Mouse (Mus musculus) forebrain, embryonic 15.5 days (tissue): ENCODE results near the gene Gpam. TPM values are rescaled to one million over a fixed set of nuclear protein-coding genes. Genes with fewer than 3 reads are reported as not detected.

Source experiments
- ATAC-seq: fragments of 200-750 bp; cut with Nextera tagmentation; replicated peaks from 2 replicates; pipeline ENCODE4 v1.8.0; 2017; ENCODE audit warnings: mild to moderate bottlenecking, moderate TSS enrichment, moderate library complexity
- H3K27ac ChIP-seq: fragments of 300-500 bp; sonication (generic); replicated peaks from 2 replicates; pipeline ENCODE4 v1.5.1; 2015; ENCODE audit warnings: mild to moderate bottlenecking, inconsistent platforms
- H3K27me3 ChIP-seq: fragments of 300-500 bp; sonication (generic); 2 replicates; pipeline ENCODE4 v1.6.1; 2015; ENCODE audit warnings: inconsistent platforms
- H3K36me3 ChIP-seq: fragments of 300-500 bp; sonication (generic); 2 replicates; pipeline ENCODE4 v1.6.1; 2015; ENCODE audit warnings: mild to moderate bottlenecking, inconsistent platforms
- H3K4me1 ChIP-seq: fragments of 300-500 bp; sonication (generic); 2 replicates; pipeline ENCODE4 v1.6.1; 2015; ENCODE audit warnings: inconsistent platforms
- H3K4me2 ChIP-seq: fragments of 300-500 bp; sonication (generic); replicated peaks from 2 replicates; pipeline ENCODE4 v1.6.1; 2015; ENCODE audit warnings: mild to moderate bottlenecking, inconsistent platforms
- H3K4me3 ChIP-seq: fragments of 300-500 bp; sonication (generic); 2 replicates; pipeline ENCODE4 v1.5.1; 2015; ENCODE audit warnings: mild to moderate bottlenecking, inconsistent platforms
- H3K9ac ChIP-seq: fragments of 300-500 bp; sonication (generic); replicated peaks from 2 replicates; pipeline ENCODE4 v1.6.1; 2015; ENCODE audit warnings: mild to moderate bottlenecking, inconsistent platforms
- H3K9me3 ChIP-seq: fragments of 300-500 bp; sonication (generic); 2 replicates; pipeline ENCODE4 v1.6.1; 2016; ENCODE audit warnings: inconsistent platforms
- WGBS: fragments of 180-500 bp; shearing (Covaris S2); methylation state at CpG from one replicate; pipeline ENCODE4 v1.1.7; 2015; ENCODE audit warnings: mixed read lengths; 5-methylcytosine and 5-hydroxymethylcytosine counted together
- polyA plus RNA-seq: library from polyadenylated mRNA; unstranded; fragments of >200 nt; fragmentation: Nextera tagmentation; extraction: Ambion mirVana; gene quantifications from 2 replicates; pipeline ENCODE4 v1.2.1, GENCODE M21; 2015

Gene Gpam
- polyA plus RNA-seq, 1 experiment from 2014 or later: 22.1 TPM

DNA sequence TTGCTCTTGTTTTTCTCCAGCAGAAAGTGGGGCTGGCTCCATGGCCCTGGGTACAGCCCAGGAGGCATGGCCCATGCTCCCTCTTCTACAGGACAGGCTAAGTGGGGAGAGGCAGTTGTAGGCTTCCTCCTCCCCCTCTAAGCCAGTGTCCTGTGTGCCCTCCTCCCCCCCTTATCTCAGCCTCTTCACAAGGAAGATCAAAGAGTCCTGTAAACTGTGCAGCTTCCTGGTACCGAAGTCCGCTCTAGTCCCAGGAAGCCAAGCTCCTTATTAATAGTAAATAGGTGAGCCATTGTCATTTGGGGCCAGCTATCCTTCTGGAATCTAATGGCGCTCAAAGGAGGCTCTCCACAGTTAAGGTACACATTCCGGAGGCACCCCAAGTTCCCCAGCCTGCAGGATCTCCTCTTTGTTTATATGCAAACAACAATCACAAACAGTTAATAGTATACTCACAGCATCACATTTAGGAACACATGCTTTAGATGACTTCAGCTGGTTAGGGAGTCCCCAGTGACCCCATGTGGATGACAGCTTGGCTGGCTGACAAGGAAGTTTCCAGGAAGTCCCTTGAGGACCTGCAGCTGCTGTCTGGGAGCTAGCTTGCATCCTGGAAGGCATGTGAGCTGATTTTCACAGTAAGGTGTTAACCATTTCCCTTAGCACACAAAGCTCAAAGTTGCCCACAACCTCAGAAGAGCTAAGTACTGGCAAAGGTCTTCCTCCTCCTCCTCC lies 9.8 kb upstream of the Gpam start:
- no peaks in the 10 kb centered on the region for H3K9me3 ChIP-seq
- ATAC-seq: no peak
- no peak overlapping the region for H3K4me2 ChIP-seq
- H3K4me3 ChIP-seq: no peak overlapping the region
- H3K27me3 ChIP-seq: no peaks in the 10 kb centered on the region
- H3K9ac ChIP-seq: no peak overlapping the region
- no peaks in the 10 kb centered on the region for H3K4me1 ChIP-seq
- 73% methylated on average over 4 of the region's 4 CpGs for WGBS
- H3K36me3 ChIP-seq: no peaks in the 10 kb centered on the region
- H3K27ac ChIP-seq: no peak overlapping the region

DNA sequence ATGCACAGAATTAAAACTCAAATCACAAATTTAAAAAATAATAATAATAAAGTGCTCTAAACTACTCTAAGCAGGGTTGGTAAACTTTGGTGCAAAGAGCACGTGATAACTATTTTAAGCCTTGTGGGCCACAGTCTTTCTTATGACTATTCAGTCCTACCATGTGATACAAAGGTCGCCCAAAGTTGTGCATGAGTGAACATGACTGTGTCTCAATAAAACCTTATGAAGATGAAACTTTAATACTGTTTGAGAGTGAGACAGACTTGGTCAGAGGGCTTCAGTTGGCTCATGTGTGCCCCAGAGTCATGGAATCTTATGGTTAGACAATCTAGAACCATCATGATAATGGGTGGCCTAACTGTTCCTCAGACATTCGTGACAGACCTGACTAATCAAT lies 8.9 kb upstream of the Gpam start:
- WGBS: 85% methylated on average over 3 of the region's 3 CpGs
- H3K9ac ChIP-seq: no peak overlapping the region
- ATAC-seq: no peak
- no peak overlapping the region for H3K4me2 ChIP-seq
- no peaks in the 10 kb centered on the region for H3K27me3 ChIP-seq
- no peaks in the 10 kb centered on the region for H3K9me3 ChIP-seq
- no peaks in the 10 kb centered on the region for H3K36me3 ChIP-seq
- H3K4me3 ChIP-seq: no peak overlapping the region
- H3K27ac ChIP-seq: no peak overlapping the region
- H3K4me1 ChIP-seq: no peaks in the 10 kb centered on the region

DNA sequence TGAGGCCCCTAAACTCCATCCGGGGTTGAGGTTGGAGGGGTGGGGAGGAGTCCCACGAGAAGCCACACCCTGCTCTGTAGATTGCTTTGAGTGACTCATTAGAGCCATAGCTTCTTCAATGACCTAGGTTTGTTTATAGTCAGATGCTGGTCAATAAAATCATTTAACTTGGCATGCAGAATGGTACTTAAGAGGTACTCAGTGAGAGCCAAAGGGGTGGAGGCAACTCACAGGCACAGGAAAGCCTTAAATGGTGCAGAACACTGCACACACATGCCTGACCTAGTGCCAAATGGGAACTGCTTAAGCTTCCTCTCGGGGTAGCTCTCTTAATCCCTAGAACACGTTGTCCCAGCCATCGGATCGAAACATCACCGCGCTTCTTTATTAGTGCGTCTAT lies 7.5 kb upstream of the Gpam start:
- no peaks in the 10 kb centered on the region for H3K27me3 ChIP-seq
- H3K4me1 ChIP-seq: no peaks in the 10 kb centered on the region
- ATAC-seq: no peak
- no peaks in the 10 kb centered on the region for H3K36me3 ChIP-seq
- H3K27ac ChIP-seq: no peak overlapping the region
- H3K9me3 ChIP-seq: no peaks in the 10 kb centered on the region
- H3K9ac ChIP-seq: no peak overlapping the region
- no peak overlapping the region for H3K4me3 ChIP-seq
- H3K4me2 ChIP-seq: no peak overlapping the region
- WGBS: 82% methylated on average over 9 of the region's 9 CpGs

DNA sequence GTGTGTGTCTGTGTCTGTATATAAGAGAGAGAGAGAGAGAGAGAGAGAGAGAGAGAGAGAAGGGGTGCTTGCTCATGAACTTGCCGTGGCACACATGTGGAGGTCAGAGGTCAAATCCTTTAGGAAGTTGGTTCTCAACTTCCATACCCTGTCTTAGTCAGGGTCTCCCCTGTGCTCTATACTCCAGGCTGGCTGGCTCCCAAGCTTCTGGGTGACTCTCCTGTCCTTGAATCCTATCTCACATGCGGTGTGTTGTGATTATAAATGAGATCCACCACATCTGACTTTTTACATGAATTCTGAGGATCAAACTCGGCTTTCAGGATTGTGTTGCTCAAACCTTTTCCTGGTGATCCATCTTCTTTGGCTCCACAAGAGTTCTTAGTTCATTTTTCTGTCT lies 5.4 kb upstream of the Gpam start:
- Histone ChIP-seq H3K9ac (no peak overlapping the region), H3K4me1 (no peaks in the 10 kb centered on the region), H3K27me3 (no peaks in the 10 kb centered on the region), H3K9me3 (no peaks in the 10 kb centered on the region), H3K4me3 (no peak overlapping the region), H3K27ac (no peak overlapping the region), H3K36me3 (no peaks in the 10 kb centered on the region), H3K4me2 (no peak overlapping the region)
- WGBS: 81% methylated on average over 3 of the region's 3 CpGs
- no peak for ATAC-seq

DNA sequence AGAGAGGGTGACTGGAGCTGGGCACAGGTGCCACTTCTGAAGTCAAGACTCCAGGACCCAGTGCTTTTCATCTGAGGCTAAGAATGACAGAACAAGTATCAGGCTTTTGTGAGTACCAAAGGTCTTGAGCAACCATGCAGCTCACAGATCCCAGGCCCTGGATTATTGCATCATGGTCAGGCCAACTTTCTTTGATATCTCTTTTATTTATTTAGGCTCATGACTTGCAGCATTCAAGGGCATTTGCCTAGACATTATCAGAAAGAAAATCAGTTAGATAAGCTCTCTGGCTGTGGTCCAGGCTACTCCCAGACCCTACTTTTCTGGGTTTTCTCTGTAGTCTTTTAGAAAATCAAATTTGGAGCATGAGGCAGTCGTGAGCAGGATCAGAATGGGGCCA lies 4.7 kb upstream of the Gpam start:
- Histone ChIP-seq H3K4me1 (no peaks in the 10 kb centered on the region), H3K4me3 (no peak overlapping the region), H3K4me2 (no peak overlapping the region), H3K9ac (no peak overlapping the region), H3K27me3 (no peaks in the 10 kb centered on the region), H3K27ac (no peak overlapping the region), H3K9me3 (no peaks in the 10 kb centered on the region), H3K36me3 (no peaks in the 10 kb centered on the region)
- ATAC-seq: no peak
- 46% methylated on average over 1 of the region's 1 CpGs for WGBS

DNA sequence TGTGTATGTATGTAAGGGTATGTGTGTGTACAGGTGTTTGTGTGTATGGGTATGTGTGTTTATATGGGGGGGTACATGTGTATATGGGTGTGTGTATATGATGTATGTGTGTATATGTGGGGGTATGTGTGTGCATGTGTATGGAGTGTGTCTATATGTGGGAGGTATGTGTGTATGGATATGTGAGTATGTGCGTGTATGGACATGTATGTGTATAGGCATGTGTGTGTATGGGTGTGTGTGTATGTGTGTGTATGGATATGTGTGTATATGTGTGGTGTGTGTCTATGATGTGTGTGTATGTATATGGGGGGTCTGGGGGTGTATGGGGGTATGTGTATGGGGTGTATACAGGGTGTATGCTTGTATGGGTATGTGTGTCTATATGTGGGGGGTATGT lies 1.4 kb upstream of the Gpam start:
- Histone ChIP-seq H3K4me2 (no peak overlapping the region), H3K9ac (no peak overlapping the region), H3K4me1 (no peaks in the 10 kb centered on the region), H3K36me3 (no peaks in the 10 kb centered on the region), H3K4me3 (no peak overlapping the region), H3K27ac (no peak overlapping the region), H3K9me3 (no peaks in the 10 kb centered on the region), H3K27me3 (no peaks in the 10 kb centered on the region)
- 84% methylated on average over 1 of the region's 1 CpGs for WGBS
- ATAC-seq: no peak

DNA sequence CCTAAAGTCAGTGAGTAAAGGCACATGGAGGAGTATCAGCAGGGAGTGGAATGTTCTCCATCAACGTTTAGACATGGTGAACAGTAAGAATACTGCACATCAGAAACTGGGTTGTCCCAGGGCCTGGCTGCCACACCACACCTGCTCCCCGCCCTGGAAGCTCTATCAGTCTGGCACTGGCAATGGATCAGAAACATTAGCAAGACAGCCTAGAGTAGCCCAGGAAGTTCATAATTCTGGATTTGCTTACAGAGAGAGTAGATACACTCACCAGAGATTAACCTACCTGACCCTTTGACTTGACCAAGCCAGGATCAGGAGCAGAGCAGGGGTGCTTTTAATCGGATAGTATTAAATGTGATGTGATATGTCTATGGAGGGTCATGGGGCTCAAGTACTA lies 1.6 kb downstream of the Gpam start:
- WGBS: 92% methylated on average over 3 of the region's 3 CpGs
- H3K4me2 ChIP-seq: no peak overlapping the region
- no peak overlapping the region for H3K9ac ChIP-seq
- H3K4me3 ChIP-seq: no peak overlapping the region
- H3K9me3 ChIP-seq: no peaks in the 10 kb centered on the region
- H3K36me3 ChIP-seq: no peaks in the 10 kb centered on the region
- H3K4me1 ChIP-seq: peaks cover 10% of the 10 kb centered on the region; the same call in 1 of the 2 replicates
- ATAC-seq: no peak
- no peaks in the 10 kb centered on the region for H3K27me3 ChIP-seq
- no peak overlapping the region for H3K27ac ChIP-seq

DNA sequence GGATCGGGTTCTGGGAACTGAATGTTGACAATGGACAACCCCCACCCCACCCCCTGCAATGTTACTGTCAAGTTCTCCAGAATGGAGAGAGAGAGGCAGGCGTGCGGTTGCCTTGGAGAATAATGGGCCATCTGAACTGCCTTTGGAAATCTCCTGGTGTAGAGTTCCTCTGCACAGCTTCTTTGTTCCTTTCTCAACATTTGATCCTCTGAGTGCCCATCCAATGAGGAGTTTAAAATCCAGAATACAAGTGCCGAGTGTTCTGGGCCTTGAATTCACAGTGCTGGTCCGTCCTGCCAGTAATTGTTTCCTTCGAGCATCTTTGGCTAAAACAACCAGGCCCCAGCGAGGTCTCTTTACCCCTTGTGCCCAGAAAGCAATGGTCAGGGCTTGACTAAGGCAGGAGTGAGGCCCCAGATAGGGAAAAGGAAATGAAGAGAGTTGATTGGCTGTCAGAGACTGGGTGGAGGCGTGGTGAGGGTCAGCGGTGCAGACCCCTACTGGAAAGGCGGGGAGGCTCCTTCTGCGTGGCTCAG lies 4.0 kb downstream of the Gpam start:
- no peak overlapping the region for H3K27ac ChIP-seq
- no peak overlapping the region for H3K9ac ChIP-seq
- 22% methylated on average over 11 of the region's 11 CpGs for WGBS

DNA sequence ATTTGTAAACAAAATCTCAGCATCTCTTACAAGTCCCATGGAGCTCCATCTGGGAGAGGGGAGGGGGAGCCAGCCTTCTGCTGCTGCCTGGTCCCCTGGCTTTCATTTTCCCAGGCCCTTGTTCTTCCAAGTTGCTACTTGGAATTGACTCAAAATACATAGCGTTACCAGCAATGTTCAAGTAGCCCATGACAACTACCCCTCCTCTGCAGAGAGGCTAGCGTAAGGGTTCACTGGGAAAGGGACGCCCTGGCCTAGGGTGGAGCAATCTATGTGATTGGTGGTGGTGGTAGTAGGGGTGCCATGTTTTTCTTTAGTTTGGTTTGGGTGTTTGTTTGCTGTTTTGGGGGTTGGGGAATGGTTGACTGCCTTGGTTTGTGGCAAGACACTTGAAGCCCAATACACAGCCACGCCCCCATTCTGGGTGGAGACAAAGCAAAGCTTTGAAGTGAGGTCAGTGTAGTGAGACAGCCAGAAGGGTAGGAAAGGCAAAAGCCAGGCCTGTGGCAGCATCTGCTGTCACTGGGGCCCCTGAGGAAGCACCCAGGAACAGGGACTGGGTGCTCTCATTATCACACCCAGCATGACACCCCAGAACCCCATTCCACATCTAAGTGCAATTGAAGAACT lies 4.6 kb downstream of the Gpam start:
- no peak overlapping the region for H3K27ac ChIP-seq
- WGBS: 76% methylated on average over 4 of the region's 4 CpGs
- H3K36me3 ChIP-seq: no peaks in the 10 kb centered on the region
- H3K9ac ChIP-seq: no peak overlapping the region
- peaks cover 12% of the 10 kb centered on the region; the same call in 1 of the 2 replicates for H3K4me1 ChIP-seq
- no peak overlapping the region for H3K4me2 ChIP-seq
- H3K4me3 ChIP-seq: no peak overlapping the region
- H3K9me3 ChIP-seq: no peaks in the 10 kb centered on the region
- peak; percentile 32; the same call in 1 of the 2 replicates for ATAC-seq
- H3K27me3 ChIP-seq: no peaks in the 10 kb centered on the region

More for the DNA sequence above, 4.0 kb downstream of the Gpam start:
- peaks cover 12% of the 10 kb centered on the region; the same call in 1 of the 2 replicates for H3K4me1 ChIP-seq
- H3K4me3 ChIP-seq: no peak overlapping the region
- no peak for ATAC-seq
- H3K27me3 ChIP-seq: no peaks in the 10 kb centered on the region
- no peaks in the 10 kb centered on the region for H3K36me3 ChIP-seq
- H3K4me2 ChIP-seq: no peak overlapping the region
- no peaks in the 10 kb centered on the region for H3K9me3 ChIP-seq

DNA sequence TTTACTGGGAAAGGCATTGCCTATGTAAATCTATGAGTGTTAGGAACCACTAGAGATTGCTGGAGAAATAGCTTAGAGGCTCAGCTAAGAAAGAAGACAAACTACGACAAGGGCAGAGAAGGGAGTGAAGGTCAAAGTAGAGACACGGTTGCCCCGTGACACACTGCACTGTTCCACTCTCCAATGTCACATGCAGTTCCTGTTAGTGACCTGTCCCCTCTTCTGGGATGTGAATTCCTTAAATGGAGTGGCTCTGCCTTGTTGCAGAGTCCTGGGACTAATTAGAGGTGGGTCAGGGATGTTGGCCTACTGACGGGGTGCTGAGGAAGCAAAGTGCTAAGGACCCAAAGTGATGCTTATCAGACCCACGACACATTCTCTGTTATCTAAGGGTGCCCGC lies 5.2 kb downstream of the Gpam start:
- H3K4me2 ChIP-seq: no peak overlapping the region
- peaks cover 12% of the 10 kb centered on the region; the same call in 1 of the 2 replicates for H3K4me1 ChIP-seq
- no peaks in the 10 kb centered on the region for H3K36me3 ChIP-seq
- no peak overlapping the region for H3K27ac ChIP-seq
- 82% methylated on average over 6 of the region's 6 CpGs for WGBS
- no peak overlapping the region for H3K4me3 ChIP-seq
- H3K27me3 ChIP-seq: no peaks in the 10 kb centered on the region
- no peak overlapping the region for H3K9ac ChIP-seq
- H3K9me3 ChIP-seq: no peaks in the 10 kb centered on the region
- ATAC-seq: no peak

DNA sequence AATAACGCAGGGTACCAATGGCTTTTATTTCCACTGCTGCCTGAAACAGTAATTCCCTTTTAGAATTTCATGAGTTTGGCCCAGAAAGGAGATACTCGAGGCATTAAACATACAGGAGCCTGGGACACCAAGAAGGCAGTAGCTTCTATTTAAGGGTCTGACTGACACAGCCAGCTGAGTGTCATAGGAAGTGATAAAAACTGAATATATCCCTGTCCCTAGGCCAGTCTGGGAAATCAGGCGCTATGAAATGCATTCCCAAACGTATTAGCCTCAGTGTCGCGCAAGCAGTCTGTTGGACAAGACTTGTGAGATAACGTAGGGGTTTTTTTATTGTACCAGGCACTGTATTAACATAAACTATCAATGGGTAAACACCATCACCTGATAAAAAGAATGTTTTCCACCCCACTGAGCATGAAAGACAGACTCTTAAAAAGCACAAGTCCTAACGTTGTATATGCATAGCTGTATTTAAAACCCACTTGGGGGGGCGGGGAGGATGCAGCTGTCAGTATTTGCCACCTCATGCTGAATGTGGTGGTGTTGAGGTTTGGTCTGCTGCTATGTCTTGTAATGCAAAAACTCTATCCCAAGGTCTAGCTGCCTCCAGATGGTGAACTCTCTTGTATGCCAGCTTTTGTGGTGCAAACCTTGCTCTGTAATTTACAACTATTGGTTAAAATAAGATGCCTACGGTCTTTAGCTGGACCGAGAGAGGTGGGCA lies 6.4 kb downstream of the Gpam start:
- Histone ChIP-seq H3K4me1 (peaks cover 12% of the 10 kb centered on the region; the same call in 1 of the 2 replicates), H3K9me3 (no peaks in the 10 kb centered on the region), H3K36me3 (no peaks in the 10 kb centered on the region), H3K4me2 (no peak overlapping the region), H3K4me3 (no peak overlapping the region), H3K27me3 (no peaks in the 10 kb centered on the region), H3K9ac (no peak overlapping the region), H3K27ac (no peak overlapping the region)
- 33% methylated on average over 11 of the region's 11 CpGs for WGBS
- 0 out of 2 replicates have a peak, but pooled peaks have one; percentile 32 for ATAC-seq

DNA sequence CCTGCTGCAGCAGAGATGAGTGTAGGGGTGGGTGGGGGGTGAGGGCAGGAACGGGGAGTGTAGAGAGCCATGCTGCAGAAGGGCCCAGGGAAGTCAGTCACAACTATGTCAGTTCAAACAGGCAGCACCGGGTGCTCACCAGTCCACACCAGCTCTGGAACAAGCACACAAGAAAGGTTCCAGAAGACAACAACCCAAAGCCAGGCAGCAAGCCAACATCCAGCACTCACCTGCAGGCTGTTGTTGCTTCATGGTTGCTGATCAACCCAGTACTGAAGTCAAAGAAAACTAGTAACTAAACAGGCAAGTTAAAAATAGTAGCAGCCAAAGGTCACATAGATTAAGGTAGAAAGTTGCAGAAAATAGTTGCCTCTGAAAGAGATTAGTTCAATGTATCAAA lies 7.5 kb downstream of the Gpam start:
- H3K9ac ChIP-seq: no peak overlapping the region
- no peak for ATAC-seq
- H3K27me3 ChIP-seq: no peaks in the 10 kb centered on the region
- no peaks in the 10 kb centered on the region for H3K9me3 ChIP-seq
- whole genome bisulfite sequencing: 77% methylated on average over 2 of the region's 2 CpGs
- no peak overlapping the region for H3K4me2 ChIP-seq
- no peak overlapping the region for H3K27ac ChIP-seq
- H3K4me3 ChIP-seq: no peak overlapping the region
- no peaks in the 10 kb centered on the region for H3K36me3 ChIP-seq
- peaks cover 12% of the 10 kb centered on the region; the same call in 1 of the 2 replicates for H3K4me1 ChIP-seq
